Mouse (Mus musculus) embryonic facial prominence, embryonic 11.5 days (tissue): ENCODE measurements at regions not wholly inside any gene's neighbourhood (a gene's known extent, or its start where the extent isn't known, plus 50 kb on each side); places are given as distances from the start of the nearest gene placed in this dataset.
A peak's percentile ranks its signal among the peaks of the same experiment; 100 is the strongest.

Experiments
- ATAC-seq: fragments of 200-750 bp; cut with Nextera tagmentation; replicated peaks from 2 replicates; pipeline ENCODE4 v1.8.0; 2017; ENCODE audit warnings: low read depth; ENCODE audit not compliant: insufficient number of reproducible peaks, low FRiP score, low TSS enrichment
- DNase-seq: peaks from one replicate; pipeline ENCODE4 v3.0.0-alpha.2; 2015; ENCODE audit warnings: low spot score
- H3K27ac ChIP-seq: fragments of 300-500 bp; sonication (generic); replicated peaks from 2 replicates; pipeline ENCODE4 v1.5.1; 2014; ENCODE audit warnings: mild to moderate bottlenecking, low read depth, low read length, control low read depth
- H3K27me3 ChIP-seq: fragments of 300-500 bp; sonication (generic); 2 replicates; pipeline ENCODE4 v1.6.1; 2014; ENCODE audit warnings: mild to moderate bottlenecking, low read length, moderate library complexity, mixed read lengths; ENCODE audit not compliant: control insufficient read depth, insufficient read depth
- H3K36me3 ChIP-seq: fragments of 300-500 bp; sonication (generic); replicated peaks from 2 replicates; pipeline ENCODE4 v1.6.1; 2014; ENCODE audit warnings: low read depth, mild to moderate bottlenecking, low read length, moderate library complexity, mixed read lengths; ENCODE audit not compliant: control insufficient read depth, insufficient read depth
- H3K4me1 ChIP-seq: fragments of 300-500 bp; sonication (generic); 2 replicates; pipeline ENCODE4 v1.6.1; 2014; ENCODE audit warnings: low read length, mixed read lengths; ENCODE audit not compliant: control insufficient read depth, insufficient read depth
- H3K4me2 ChIP-seq: fragments of 300-500 bp; sonication (generic); 2 replicates; pipeline ENCODE4 v1.6.1; 2014; ENCODE audit warnings: low read depth, mild to moderate bottlenecking, control low read depth, low read length, moderate library complexity
- H3K4me3 ChIP-seq: fragments of 300-500 bp; sonication (generic); 2 replicates; pipeline ENCODE4 v1.5.1; 2014; ENCODE audit warnings: low read depth, low read length, control low read depth
- H3K9ac ChIP-seq: fragments of 300-500 bp; sonication (generic); replicated peaks from 2 replicates; pipeline ENCODE4 v1.6.1; 2014; ENCODE audit warnings: mild to moderate bottlenecking, control low read depth, low read length
- H3K9me3 ChIP-seq: fragments of 300-500 bp; sonication (generic); replicated peaks from 2 replicates; pipeline ENCODE4 v1.6.1; 2016; ENCODE audit warnings: mild to moderate bottlenecking, low read length, inconsistent platforms, mixed read lengths; ENCODE audit not compliant: control insufficient read depth
- WGBS: fragments of 180-500 bp; shearing (Covaris S2); extraction: QIAGEN DNeasy Blood & Tissue Kit; methylation state at CpG from one replicate; pipeline ENCODE4 v1.1.7; 2014; 5-methylcytosine and 5-hydroxymethylcytosine counted together

DNA sequence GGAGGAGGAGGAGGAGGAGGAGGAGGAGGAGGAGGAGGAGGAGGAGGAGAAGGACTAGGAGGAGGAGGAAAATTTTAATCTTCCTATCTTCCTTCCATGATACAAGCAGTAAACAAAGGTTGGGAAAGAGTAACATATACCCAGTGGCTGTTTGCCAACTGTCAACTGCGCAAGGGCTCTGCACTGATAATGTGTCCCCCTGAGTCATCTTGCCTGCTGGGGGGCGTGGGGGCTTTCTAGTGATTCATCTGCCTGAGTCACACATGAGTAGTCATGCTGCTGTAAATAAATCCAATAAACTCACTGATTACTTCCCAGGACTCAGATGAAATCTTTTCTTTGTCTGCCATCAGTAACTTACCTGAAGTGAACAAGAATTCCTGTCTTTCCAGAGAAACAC lies 110.2 kb downstream of the Tusc1 start:
- DNase-seq (no peak), ATAC-seq (no peak)
- H3K36me3 ChIP-seq = no peaks in the 10 kb centered on the region
- H3K4me3 ChIP-seq = no peak overlapping the region
- H3K27me3 ChIP-seq = no peaks in the 10 kb centered on the region
- H3K27ac ChIP-seq = no peak overlapping the region
- H3K4me1 ChIP-seq = no peaks in the 10 kb centered on the region
- no peak overlapping the region for H3K9ac ChIP-seq
- 87% methylated on average over 2 of the region's 2 CpGs for WGBS
- H3K9me3 ChIP-seq = no peaks in the 10 kb centered on the region
- no peak overlapping the region for H3K4me2 ChIP-seq

DNA sequence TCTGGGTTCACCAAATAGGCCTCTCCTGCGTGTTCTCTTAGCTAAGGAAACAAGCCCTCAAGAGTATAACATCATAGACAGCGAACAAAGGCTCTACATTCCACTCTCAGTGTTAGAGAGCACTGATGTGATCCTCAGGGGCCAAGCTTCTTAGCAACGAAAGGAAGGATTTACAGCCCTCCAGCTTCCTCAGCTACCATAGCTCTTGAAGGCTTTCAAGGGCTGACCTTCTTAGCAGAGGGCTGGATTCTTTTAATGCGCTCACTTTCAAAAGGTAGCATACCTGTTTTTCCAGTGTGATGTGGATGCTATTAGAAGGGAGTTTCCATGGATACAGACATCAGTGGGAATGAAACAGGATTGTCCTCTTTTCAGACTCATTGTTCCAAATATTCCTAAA lies 114.6 kb downstream of the Tusc1 start:
- Histone ChIP-seq H3K9me3 (no peaks in the 10 kb centered on the region), H3K27ac (no peak overlapping the region), H3K4me1 (no peaks in the 10 kb centered on the region), H3K9ac (no peak overlapping the region), H3K36me3 (no peaks in the 10 kb centered on the region), H3K27me3 (no peaks in the 10 kb centered on the region), H3K4me3 (no peak overlapping the region), H3K4me2 (no peak overlapping the region)
- peak; percentile 21 for DNase-seq
- WGBS = 58% methylated on average over 4 of the region's 4 CpGs
- no peak for ATAC-seq

DNA sequence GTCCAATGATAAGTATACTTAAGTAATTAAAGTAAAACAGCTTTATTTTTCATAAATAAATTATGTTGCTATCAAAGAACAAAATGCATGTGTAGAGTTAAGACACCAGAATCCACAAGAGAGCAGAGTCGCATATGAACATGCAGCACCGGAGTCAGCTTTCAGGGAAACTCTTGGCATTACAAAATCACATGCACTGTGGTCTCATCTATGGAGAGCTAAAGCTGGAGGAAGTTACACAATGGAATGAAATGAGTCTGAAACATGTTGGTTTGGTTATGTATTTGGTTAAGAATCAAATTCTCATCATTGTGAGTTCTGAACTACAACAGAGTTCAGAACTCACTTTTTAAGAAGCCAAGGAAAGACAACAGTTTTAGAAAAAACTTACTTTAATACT lies 126.9 kb downstream of the Tusc1 start:
- H3K4me2 ChIP-seq = no peak overlapping the region
- no peaks in the 10 kb centered on the region for H3K27me3 ChIP-seq
- no peaks in the 10 kb centered on the region for H3K9me3 ChIP-seq
- WGBS = 93% methylated on average over 2 of the region's 2 CpGs
- no peak overlapping the region for H3K4me3 ChIP-seq
- ATAC-seq (no peak), DNase-seq (no peak)
- no peak overlapping the region for H3K27ac ChIP-seq
- no peaks in the 10 kb centered on the region for H3K36me3 ChIP-seq
- H3K9ac ChIP-seq = no peak overlapping the region
- H3K4me1 ChIP-seq = no peaks in the 10 kb centered on the region

DNA sequence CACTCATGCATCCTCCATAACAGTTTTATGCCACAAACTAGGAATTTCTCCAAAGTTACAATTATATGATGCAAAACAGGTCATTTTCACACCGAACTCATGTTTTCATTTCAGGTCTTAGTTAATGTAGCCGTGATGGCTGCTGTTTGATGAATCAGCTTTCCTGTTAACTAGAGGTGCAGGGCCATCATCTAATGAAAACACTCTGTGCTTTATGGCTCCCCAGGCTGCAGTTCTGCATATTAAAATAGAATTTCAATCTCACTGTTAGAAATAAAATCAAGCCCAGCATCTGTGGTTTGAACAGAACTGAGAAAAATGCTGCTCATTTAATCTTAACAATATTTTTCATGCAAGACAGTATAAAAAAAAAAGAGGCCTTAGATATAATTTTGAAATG lies 135.5 kb downstream of the Tusc1 start:
- no peak overlapping the region for H3K4me2 ChIP-seq
- H3K4me1 ChIP-seq = no peaks in the 10 kb centered on the region
- WGBS = 76% methylated on average over 2 of the region's 2 CpGs
- no peaks in the 10 kb centered on the region for H3K36me3 ChIP-seq
- H3K27me3 ChIP-seq = no peaks in the 10 kb centered on the region
- H3K4me3 ChIP-seq = no peak overlapping the region
- DNase-seq (no peak), ATAC-seq (no peak)
- no peaks in the 10 kb centered on the region for H3K9me3 ChIP-seq
- H3K27ac ChIP-seq = no peak overlapping the region
- H3K9ac ChIP-seq = no peak overlapping the region

DNA sequence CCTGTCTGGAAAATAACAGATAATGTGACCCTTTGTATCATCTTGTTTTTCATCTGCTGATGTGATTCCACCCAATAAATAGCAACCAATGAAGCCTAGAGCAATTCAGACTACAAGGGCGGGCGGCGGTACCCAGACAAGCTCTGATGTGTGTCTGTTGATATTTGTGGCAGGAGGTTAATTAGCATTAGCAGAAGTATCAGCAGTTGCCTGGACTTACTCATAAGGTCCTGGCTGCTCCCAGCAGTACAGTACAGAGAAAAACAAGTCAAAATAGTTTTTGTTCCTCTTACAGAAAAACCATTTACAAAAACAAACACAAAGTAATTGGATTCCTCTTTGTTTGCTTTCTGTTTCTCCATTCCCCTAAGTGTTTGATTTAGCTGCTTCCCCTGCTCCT lies 151.0 kb downstream of the Tusc1 start:
- 47% methylated on average over 3 of the region's 3 CpGs for WGBS
- DNase-seq = no peak
- ATAC-seq = no peak
- Histone ChIP-seq H3K4me2 (no peak overlapping the region), H3K9me3 (no peaks in the 10 kb centered on the region), H3K36me3 (no peaks in the 10 kb centered on the region), H3K27ac (no peak overlapping the region), H3K4me1 (no peaks in the 10 kb centered on the region), H3K9ac (no peak overlapping the region), H3K27me3 (no peaks in the 10 kb centered on the region), H3K4me3 (no peak overlapping the region)
